Mouse (Mus musculus): ENCODE data around the gene Jmjd6.

GRCm38 (mm10) chr11:116880839-116881238 is 37.6 kb upstream of the Jmjd6 start:
- TF ChIP-seq CTCF (IDR thresholded peaks at IDR 0.05; ENCODE audit: borderline replicate concordance, control insufficient read depth, extremely low read depth, insufficient read depth, low read length, poor library complexity) (no peak), POLR2A (IDR thresholded peaks at IDR 0.05; ENCODE audit: control insufficient read depth, extremely low read depth, insufficient read depth, low read length, poor library complexity) (no peak)
